Comparison of ENCODE assay signal across 8 mouse cellular contexts in the genomic region with DNA sequence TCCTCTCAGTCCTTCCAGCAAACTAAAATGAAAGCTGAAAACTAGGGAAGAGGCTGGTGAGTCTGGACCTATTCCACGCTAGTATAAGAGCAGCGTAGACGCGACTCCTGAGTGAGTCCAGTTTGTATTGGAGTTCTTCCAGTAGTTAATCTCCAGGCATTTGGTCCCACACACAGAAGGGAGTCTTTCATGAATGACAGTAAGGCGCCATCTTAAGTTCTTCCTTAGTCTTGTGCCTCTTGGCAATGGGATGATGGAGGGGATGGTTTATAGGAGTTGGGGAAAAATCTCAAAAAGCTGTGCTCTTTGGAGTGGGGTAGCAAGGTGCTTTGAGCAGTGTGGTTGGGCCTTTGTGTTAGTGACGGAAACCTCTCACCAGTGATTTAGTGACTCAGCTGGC. TPM values are rescaled to one million over a fixed set of nuclear protein-coding genes. Genes with fewer than 3 reads are reported as not detected.
A peak's percentile ranks its signal among the peaks of the same experiment; 100 is the strongest.
DNase-seq lines count a peak whose midpoint lies in the region; ATAC-seq and TF ChIP-seq lines count a peak whose summit lies in the region.

No protein-coding gene starts in this region.

- H3K9ac ChIP-seq in lung, embryonic 16.5 days (ENCODE audit: low read length), result peak overlapping the region; percentile 98
- peak overlapping the region; percentile 100 for H3K9ac ChIP-seq in forebrain, embryonic 13.5 days
- H3K9ac ChIP-seq in limb, embryonic 14.5 days (ENCODE audit: low read depth, low read length, severe bottlenecking), result peak overlapping the region; percentile 98; the same call in 1 of the 2 replicates
- no peak overlapping the region for H3K9ac ChIP-seq in stomach, embryonic 15.5 days

- no peaks in the 10 kb centered on the region; the same call in 1 of the 2 replicates for H3K36me3 ChIP-seq in lung, embryonic 16.5 days (ENCODE audit: control insufficient read depth, insufficient read depth, low read length)
- peaks cover 29% of the 10 kb centered on the region for H3K36me3 ChIP-seq in forebrain, embryonic 13.5 days (ENCODE audit: poor library complexity, severe bottlenecking)
- peaks cover 5% of the 10 kb centered on the region; the same call in 1 of the 2 replicates for H3K36me3 ChIP-seq in limb, embryonic 14.5 days (ENCODE audit: control insufficient read depth, insufficient read depth, low read length)
- H3K36me3 ChIP-seq in stomach, embryonic 15.5 days, result no peaks in the 10 kb centered on the region

- H3K27ac ChIP-seq in lung, embryonic 16.5 days (ENCODE audit: low read length), result peak overlapping the region; percentile 91
- H3K27ac ChIP-seq in forebrain, embryonic 13.5 days, result peak overlapping the region; percentile 97
- no peak overlapping the region for H3K27ac ChIP-seq in limb, embryonic 14.5 days (replicated peaks; ENCODE audit: low read depth, low read length)
- peak overlapping the region; percentile 12; the same call in 1 of the 2 replicates for H3K27ac ChIP-seq in stomach, embryonic 15.5 days

- WGBS in lung, embryonic 16.5 days, result 44% methylated on average over 6 of the region's 6 CpGs
- WGBS in forebrain, embryonic 13.5 days, result 41% methylated on average over 6 of the region's 6 CpGs
- 74% methylated on average over 6 of the region's 6 CpGs for WGBS in limb, embryonic 14.5 days
- WGBS in stomach, embryonic 15.5 days, result 44% methylated on average over 6 of the region's 6 CpGs

- H3K27me3 ChIP-seq in lung, embryonic 16.5 days (ENCODE audit: control insufficient read depth, insufficient read depth, low read depth, low read length), result no peaks in the 10 kb centered on the region
- no peaks in the 10 kb centered on the region for H3K27me3 ChIP-seq in forebrain, embryonic 13.5 days
- no peaks in the 10 kb centered on the region for H3K27me3 ChIP-seq in limb, embryonic 14.5 days (ENCODE audit: control insufficient read depth, insufficient read depth, low read length)
- H3K27me3 ChIP-seq in stomach, embryonic 15.5 days (replicated peaks), result no peaks in the 10 kb centered on the region

- ATAC-seq in lung, embryonic 16.5 days (ENCODE audit: low read depth), result no peak
- no peak for ATAC-seq in forebrain, embryonic 13.5 days
- ATAC-seq in limb, embryonic 14.5 days (ENCODE audit: low FRiP score, low read depth), result no peak
- ATAC-seq in stomach, embryonic 15.5 days (ENCODE audit: insufficient read depth, low FRiP score, low read depth), result no peak
- no peak for ATAC-seq in CD4-positive, CD25-positive, alpha-beta regulatory T cell, adult 4 months

- peak overlapping the region; percentile 93 for H3K4me3 ChIP-seq in lung, embryonic 16.5 days (ENCODE audit: low read length)
- H3K4me3 ChIP-seq in forebrain, embryonic 13.5 days, result peak overlapping the region; percentile 99
- peak overlapping the region; percentile 91 for H3K4me3 ChIP-seq in limb, embryonic 14.5 days (replicated peaks; ENCODE audit: low read length)
- peak overlapping the region; percentile 96; the same call in 1 of the 2 replicates for H3K4me3 ChIP-seq in stomach, embryonic 15.5 days (replicated peaks)

- no peaks in the 10 kb centered on the region for H3K9me3 ChIP-seq in lung, embryonic 16.5 days (ENCODE audit: control insufficient read depth, low read length)
- H3K9me3 ChIP-seq in forebrain, embryonic 13.5 days (replicated peaks), result no peaks in the 10 kb centered on the region
- no peaks in the 10 kb centered on the region for H3K9me3 ChIP-seq in limb, embryonic 14.5 days (ENCODE audit: control insufficient read depth, low read length)
- no peaks in the 10 kb centered on the region for H3K9me3 ChIP-seq in stomach, embryonic 15.5 days

- no peak for DNase-seq in lung, postnatal 4 days
- no peak for DNase-seq in limb, embryonic 14.5 days (ENCODE audit: low spot score)
- no peak for DNase-seq in adrenal gland, postnatal 10 days
- no peak for DNase-seq in natural killer cell, adult 2 months (ENCODE audit: low spot score in 2 of 2)

- TF ChIP-seq POLR2A in limb, embryonic 14.5 days (IDR thresholded peaks at IDR 0.05; ENCODE audit: borderline replicate concordance, extremely low read depth, insufficient read depth, insufficient read length), result no peak

- H3K4me2 ChIP-seq in lung, embryonic 16.5 days (ENCODE audit: low read depth, low read length), result peak overlapping the region; percentile 66
- peak overlapping the region; percentile 93 for H3K4me2 ChIP-seq in forebrain, embryonic 13.5 days
- peak overlapping the region; percentile 89 for H3K4me2 ChIP-seq in limb, embryonic 14.5 days (replicated peaks; ENCODE audit: low read depth, low read length, severe bottlenecking)
- H3K4me2 ChIP-seq in stomach, embryonic 15.5 days, result peak overlapping the region; percentile 73

- H3K4me1 ChIP-seq in lung, embryonic 16.5 days (replicated peaks; ENCODE audit: control insufficient read depth, insufficient read depth, low read length), result peaks cover 60% of the 10 kb centered on the region
- peaks cover 80% of the 10 kb centered on the region for H3K4me1 ChIP-seq in forebrain, embryonic 13.5 days
- H3K4me1 ChIP-seq in limb, embryonic 14.5 days (ENCODE audit: control insufficient read depth, insufficient read depth, low read length), result peaks cover 54% of the 10 kb centered on the region
- peaks cover 50% of the 10 kb centered on the region for H3K4me1 ChIP-seq in stomach, embryonic 15.5 days

RNA-seq across cellular contexts. Expression of a gene that starts 24.9 kb away (rescaled TPM):
- polyA plus RNA-seq in lung, embryonic 16.5 days (2015; fragmentation: Nextera tagmentation; extraction: Ambion mirVana), result 0.16 and 0.30 TPM in 2 replicates
- polyA plus RNA-seq in forebrain, embryonic 13.5 days (2015; fragmentation: Nextera tagmentation; extraction: Ambion mirVana), result 0.67 and 0.88 TPM in 2 replicates
- polyA plus RNA-seq in limb, embryonic 14.5 days (2012; rRNA removed), result 1.7 and 2.1 TPM in 2 replicates
- 0.15 and 0.39 TPM in 2 replicates for polyA plus RNA-seq in limb, embryonic 14.5 days (2014; fragmentation: Nextera tagmentation; extraction: Ambion mirVana)
- 0.09 and 0.14 TPM in 2 replicates for polyA plus RNA-seq in stomach, embryonic 15.5 days (2015; fragmentation: Nextera tagmentation; extraction: Ambion mirVana)
- under 1 TPM; 0.12 TPM for total RNA-seq in adrenal gland, postnatal 10 days (2021)
- under 1 TPM; 0.18 to 0.22 TPM for polyA plus RNA-seq in CD4-positive, CD25-positive, alpha-beta regulatory T cell, adult 4 months (2017; shearing (Covaris generic))
